Mouse (Mus musculus) hindbrain, postnatal 0 days (tissue): ENCODE measurements around the gene Cyp4f18. TPM values are rescaled to one million over a fixed set of nuclear protein-coding genes. Genes with fewer than 3 reads are reported as not detected.
A peak's percentile ranks its signal among the peaks of the same experiment; 100 is the strongest.

Source experiments
- ATAC-seq: fragments of 200-750 bp; cut with Nextera tagmentation; 2 replicates; pipeline ENCODE4 v1.8.0; 2017; ENCODE audit warnings: mild to moderate bottlenecking, moderate TSS enrichment, moderate library complexity
- DNase-seq: peaks from one replicate; pipeline ENCODE4 v3.0.0-alpha.2; 2015; ENCODE audit warnings: low spot score
- H3K27ac ChIP-seq: fragments of 300-500 bp; sonication (generic); 2 replicates; pipeline ENCODE4 v1.5.1; 2014; ENCODE audit warnings: mild to moderate bottlenecking
- H3K27me3 ChIP-seq: fragments of 300-500 bp; sonication (generic); 2 replicates; pipeline ENCODE4 v1.6.1; 2014; ENCODE audit warnings: low read length, mixed read lengths; ENCODE audit not compliant: insufficient read depth
- H3K36me3 ChIP-seq: fragments of 300-500 bp; sonication (generic); 2 replicates; pipeline ENCODE4 v1.6.1; 2014; ENCODE audit warnings: low read length, mixed read lengths; ENCODE audit not compliant: insufficient read depth
- H3K4me1 ChIP-seq: fragments of 300-500 bp; sonication (generic); 2 replicates; pipeline ENCODE4 v1.6.1; 2014; ENCODE audit warnings: antibody characterized with exemption, low read length, mixed read lengths; ENCODE audit not compliant: insufficient read depth
- H3K4me2 ChIP-seq: fragments of 300-500 bp; sonication (generic); 2 replicates; pipeline ENCODE4 v1.6.1; 2014; ENCODE audit warnings: low read depth, mild to moderate bottlenecking, low read length, moderate library complexity, mixed read lengths
- H3K4me3 ChIP-seq: fragments of 300-500 bp; sonication (generic); 2 replicates; pipeline ENCODE4 v1.5.1; 2014; ENCODE audit warnings: low read length
- H3K9ac ChIP-seq: fragments of 300-500 bp; sonication (generic); replicated peaks from 2 replicates; pipeline ENCODE4 v1.6.1; 2014; ENCODE audit warnings: mild to moderate bottlenecking, low read length, moderate library complexity, mixed read lengths
- H3K9me3 ChIP-seq: fragments of 300-500 bp; sonication (generic); 2 replicates; pipeline ENCODE4 v1.6.1; 2016; ENCODE audit warnings: low read length, mixed read lengths
- CTCF ChIP-seq: IDR thresholded peaks from 2 replicates; pipeline ENCODE4 v1.5.1; 2016; ENCODE audit warnings: antibody characterized with exemption, control low read depth, low read depth
- WGBS: fragments of 180-500 bp; shearing (Covaris S2); extraction: QIAGEN DNeasy Blood & Tissue Kit; methylation state at CpG from one replicate; pipeline ENCODE4 v1.1.7; 2014; 5-methylcytosine and 5-hydroxymethylcytosine counted together
- polyA plus RNA-seq: library from polyadenylated mRNA; unstranded; fragments of >200 nt; fragmentation: Nextera tagmentation; extraction: Ambion mirVana; gene quantifications from 2 replicates; pipeline ENCODE4 v1.2.1, GENCODE M21; 2015
- total RNA-seq: library from RNA; depleted of rRNA; stranded (reverse); fragments of >200 nt; gene quantifications from 2 replicates; pipeline ENCODE4 v1.2.3, GENCODE M21; 2014; rRNA removed

Cyp4f18 gene
- total and polyA plus RNA-seq, 2 experiments from 2014 or later: 0.46 TPM; not detected in 1

GRCm38 (mm10) chr8:71952489-71952888 lies 56.9 kb downstream of the Cyp4f18 start:
- WGBS: 98% methylated on average over 1 of the region's 1 CpGs
- no peak for DNase-seq
- Histone ChIP-seq H3K9ac (no peak overlapping the region), H3K4me3 (no peak overlapping the region), H3K27me3 (no peaks in the 10 kb centered on the region), H3K4me1 (peaks cover 6% of the 10 kb centered on the region; the same call in 1 of the 2 replicates), H3K4me2 (peak overlapping the region; percentile 64; the same call in 1 of the 2 replicates), H3K9me3 (0 out of 2 replicates have a peak, but pooled peaks cover 4% of the 10 kb centered on the region), H3K36me3 (no peaks in the 10 kb centered on the region), H3K27ac (no peak overlapping the region)
- no peak for ATAC-seq
- no peak for TF ChIP-seq CTCF

GRCm38 (mm10) chr8:71951436-71952161 lies 57.8 kb downstream of the Cyp4f18 start:
- peak; percentile 10 for DNase-seq
- Histone ChIP-seq H3K27me3 (no peaks in the 10 kb centered on the region), H3K27ac (no peak overlapping the region), H3K4me3 (peak overlapping the region; percentile 80), H3K4me1 (peaks cover 6% of the 10 kb centered on the region; the same call in 1 of the 2 replicates), H3K9me3 (0 out of 2 replicates have a peak, but pooled peaks cover 4% of the 10 kb centered on the region), H3K9ac (peak overlapping the region; percentile 71), H3K4me2 (peak overlapping the region; percentile 64), H3K36me3 (no peaks in the 10 kb centered on the region)
- ATAC-seq: no peak
- WGBS: 41% methylated on average over 13 of the region's 14 CpGs
- TF ChIP-seq CTCF: no peak

GRCm38 (mm10) chr8:71950482-71951221 lies 58.8 kb downstream of the Cyp4f18 start, which contains the start of gene Zfp961:
TSS of gene Zfp961 (plus strand) at chr8:71951038.
- Histone ChIP-seq H3K4me1 (peaks cover 6% of the 10 kb centered on the region; the same call in 1 of the 2 replicates), H3K27ac (peak within 1 kb of the TSS; percentile 79), H3K9ac (peak within 1 kb of the TSS; percentile 71), H3K36me3 (no peaks in the 10 kb centered on the region), H3K4me2 (peak within 1 kb of the TSS; percentile 64), H3K9me3 (0 out of 2 replicates have a peak, but pooled peaks cover 4% of the 10 kb centered on the region), H3K27me3 (no peaks in the 10 kb centered on the region), H3K4me3 (peak within 1 kb of the TSS; percentile 80)
- peak; percentile 99 for DNase-seq
- ATAC-seq: peak; percentile 100
- WGBS: 4% methylated on average over 34 of the region's 34 CpGs
- TF ChIP-seq CTCF: no peak

GRCm38 (mm10) chr8:71948624-71949023 lies 60.8 kb downstream of the Cyp4f18 start:
- no peak for TF ChIP-seq CTCF
- H3K27me3 ChIP-seq: no peaks in the 10 kb centered on the region
- no peak overlapping the region for H3K9ac ChIP-seq
- no peaks in the 10 kb centered on the region for H3K36me3 ChIP-seq
- H3K4me3 ChIP-seq: no peak overlapping the region
- no peak overlapping the region for H3K4me2 ChIP-seq
- ATAC-seq (no peak), DNase-seq (no peak)
- no peak overlapping the region for H3K27ac ChIP-seq
- H3K4me1 ChIP-seq: peaks cover 6% of the 10 kb centered on the region; the same call in 1 of the 2 replicates
- H3K9me3 ChIP-seq: no peaks in the 10 kb centered on the region
- 96% methylated on average over 5 of the region's 5 CpGs for WGBS

GRCm38 (mm10) chr8:71941776-71942175 lies 67.7 kb downstream of the Cyp4f18 start:
- no peak overlapping the region for H3K9ac ChIP-seq
- no peaks in the 10 kb centered on the region for H3K27me3 ChIP-seq
- H3K36me3 ChIP-seq: no peaks in the 10 kb centered on the region
- no peak overlapping the region for H3K27ac ChIP-seq
- TF ChIP-seq CTCF: no peak
- no peak overlapping the region for H3K4me2 ChIP-seq
- H3K4me1 ChIP-seq: no peaks in the 10 kb centered on the region
- no peak for DNase-seq
- H3K9me3 ChIP-seq: no peaks in the 10 kb centered on the region
- ATAC-seq: no peak
- WGBS: 82% methylated on average over 1 of the region's 1 CpGs
- no peak overlapping the region for H3K4me3 ChIP-seq

- Histone ChIP-seq H3K4me3 (no peak overlapping the region), H3K4me2 (no peak overlapping the region), H3K27ac (no peak overlapping the region), H3K36me3 (no peaks in the 10 kb centered on the region), H3K9ac (no peak overlapping the region), H3K4me1 (no peaks in the 10 kb centered on the region), H3K27me3 (no peaks in the 10 kb centered on the region), H3K9me3 (no peaks in the 10 kb centered on the region)
- ATAC-seq (no peak), DNase-seq (no peak)
- no peak for TF ChIP-seq CTCF
- WGBS: 90% methylated on average over 2 of the region's 2 CpGs
Measured at GRCm38 (mm10) chr8:71940293-71941208, 68.9 kb downstream of the Cyp4f18 start.

Other genes starting within 250 kb of the Cyp4f18 start
- 3.7 and 4.2 TPM in 2 replicates for gene Zfp709, start 127.6 kb downstream of the Cyp4f18 start, total RNA-seq
- gene Zfp709, start 127.6 kb downstream of the Cyp4f18 start, polyA plus RNA-seq: 4.3 and 6.3 TPM in 2 replicates
- 7.9 and 11.5 TPM in 2 replicates for gene Zfp882, start 101.0 kb downstream of the Cyp4f18 start, total RNA-seq
- gene Zfp882, start 101.0 kb downstream of the Cyp4f18 start, polyA plus RNA-seq: 7.4 and 7.9 TPM in 2 replicates
- gene Zfp617, start 101.0 kb downstream of the Cyp4f18 start, total RNA-seq: 15.9 and 18.0 TPM in 2 replicates
- gene Zfp617, start 101.0 kb downstream of the Cyp4f18 start, polyA plus RNA-seq: 21.8 and 24.4 TPM in 2 replicates
- gene Zfp961, start 58.6 kb downstream of the Cyp4f18 start, total RNA-seq: 23.8 and 24.8 TPM in 2 replicates
- gene Zfp961, start 58.6 kb downstream of the Cyp4f18 start, polyA plus RNA-seq: 11.0 and 14.6 TPM in 2 replicates
- gene Olfr372, start 31.6 kb upstream of the Cyp4f18 start, total RNA-seq: not detected in 2 replicates
- not detected in 2 replicates for gene Olfr372, start 31.6 kb upstream of the Cyp4f18 start, polyA plus RNA-seq
- gene Olfr373, start 73.6 kb upstream of the Cyp4f18 start, total RNA-seq: not detected in 2 replicates
- gene Olfr373, start 73.6 kb upstream of the Cyp4f18 start, polyA plus RNA-seq: 0.04 TPM in 1 of 2 replicates, not detected in the other
- gene Olfr374, start 97.4 kb upstream of the Cyp4f18 start, total RNA-seq: not detected in 2 replicates
- gene Olfr374, start 97.4 kb upstream of the Cyp4f18 start, polyA plus RNA-seq: not detected in 2 replicates
- gene Tpm4, start 125.3 kb upstream of the Cyp4f18 start, total RNA-seq: 76.2 and 83.2 TPM in 2 replicates
- gene Tpm4, start 125.3 kb upstream of the Cyp4f18 start, polyA plus RNA-seq: 124 and 127 TPM in 2 replicates
- 26.6 and 29.5 TPM in 2 replicates for gene Rab8a, start 151.6 kb upstream of the Cyp4f18 start, total RNA-seq
- 64.8 and 71.5 TPM in 2 replicates for gene Rab8a, start 151.6 kb upstream of the Cyp4f18 start, polyA plus RNA-seq
- not detected in 2 replicates for gene Hsh2d, start 180.0 kb upstream of the Cyp4f18 start, total RNA-seq
- 0.14 TPM in 1 of 2 replicates, not detected in the other for gene Hsh2d, start 180.0 kb upstream of the Cyp4f18 start, polyA plus RNA-seq
- gene Cib3, start 203.2 kb upstream of the Cyp4f18 start, total RNA-seq: not detected in 2 replicates
- gene Cib3, start 203.2 kb upstream of the Cyp4f18 start, polyA plus RNA-seq: not detected in 2 replicates
- not detected in 2 replicates for gene Gm11034, start 204.0 kb upstream of the Cyp4f18 start, total RNA-seq
- gene Gm11034, start 204.0 kb upstream of the Cyp4f18 start, polyA plus RNA-seq: not detected in 2 replicates
- 90.0 and 94.7 TPM in 2 replicates for gene Fam32a, start 210.1 kb upstream of the Cyp4f18 start, total RNA-seq
- gene Fam32a, start 210.1 kb upstream of the Cyp4f18 start, polyA plus RNA-seq: 78.9 and 83.2 TPM in 2 replicates
- 76.8 and 81.3 TPM in 2 replicates for gene Ap1m1, start 230.4 kb upstream of the Cyp4f18 start, total RNA-seq
- 197 and 216 TPM in 2 replicates for gene Ap1m1, start 230.4 kb upstream of the Cyp4f18 start, polyA plus RNA-seq